Mouse (Mus musculus): ENCODE measurements at regions not wholly inside any gene's neighbourhood (a gene's known extent, or its start where the extent isn't known, plus 50 kb on each side); places are given as distances from the start of the nearest gene placed in this dataset.

- H3K36me3 ChIP-seq (ENCODE audit: control insufficient read depth, insufficient read depth, low read length, poor library complexity, severe bottlenecking): no peaks in the 10 kb centered on the region
- no peaks in the 10 kb centered on the region for H3K9me3 ChIP-seq (ENCODE audit: control insufficient read depth, insufficient read depth, low read depth, low read length)
- H3K27ac ChIP-seq (ENCODE audit: insufficient read depth, low read depth, low read length, poor library complexity, severe bottlenecking): no peak overlapping the region
- DNase-seq (ENCODE audit: low read depth, low spot score): no peak
- in situ Hi-C loops (cut with MboI; ENCODE audit: low sequenced_read_pairs in 2 of 2, unreplicated experiment in 2 of 2): no loop called here
- no peak for TF ChIP-seq ZC3H11A (IDR thresholded peaks at IDR 0.05; ENCODE audit: borderline replicate concordance, low read depth, low read length)
- no peak overlapping the region for H3K9ac ChIP-seq (ENCODE audit: insufficient read depth, low read depth, low read length, poor library complexity, severe bottlenecking)
- H3K4me1 ChIP-seq (ENCODE audit: control insufficient read depth in 2 of 2, insufficient read depth in 2 of 2, low read length in 2 of 2, poor library complexity in 1 of 2): no peaks in the 10 kb centered on the region
- H3K4me3 ChIP-seq (ENCODE audit: insufficient read depth in 1 of 2, low read depth in 1 of 2, low read length in 2 of 2, poor library complexity in 1 of 2, severe bottlenecking in 1 of 2): no peak overlapping the region
These were observed 78.4 kb upstream of the Ccnd1 start for GRCm38 (mm10) chr7:145018149-145018548.

- in situ Hi-C loops (cut with MboI; ENCODE audit: low sequenced_read_pairs in 2 of 2, unreplicated experiment in 2 of 2): no loop called here
- no peak for DNase-seq (ENCODE audit: low read depth, low spot score)
- no peak overlapping the region for H3K27ac ChIP-seq (ENCODE audit: insufficient read depth, low read depth, low read length, poor library complexity, severe bottlenecking)
These were observed 75.8 kb upstream of the Ccnd1 start for GRCm38 (mm10) chr7:145015463-145016085.

GRCm38 (mm10) chr7:145010757-145011156 is 71.0 kb upstream of the Ccnd1 start:
- Histone ChIP-seq H3K36me3 (ENCODE audit: control insufficient read depth, insufficient read depth, low read length, poor library complexity, severe bottlenecking) (no peaks in the 10 kb centered on the region), H3K27ac (ENCODE audit: insufficient read depth, low read depth, low read length, poor library complexity, severe bottlenecking) (no peak overlapping the region), H3K4me3 (ENCODE audit: insufficient read depth in 1 of 2, low read depth in 1 of 2, low read length in 2 of 2, poor library complexity in 1 of 2, severe bottlenecking in 1 of 2) (no peak overlapping the region), H3K9ac (ENCODE audit: insufficient read depth, low read depth, low read length, poor library complexity, severe bottlenecking) (no peak overlapping the region), H3K9me3 (ENCODE audit: control insufficient read depth, insufficient read depth, low read depth, low read length) (no peaks in the 10 kb centered on the region), H3K4me1 (ENCODE audit: control insufficient read depth in 2 of 2, insufficient read depth in 2 of 2, low read length in 2 of 2, poor library complexity in 1 of 2) (peaks cover 0 to 2% of the 10 kb centered on the region in 2 experiments; a peak in 1 of 4 replicates)
- TF ChIP-seq CHD2 (IDR thresholded peaks at IDR 0.05; ENCODE audit: low read depth, low read length) (no peak), HCFC1 (IDR thresholded peaks at IDR 0.05; ENCODE audit: borderline replicate concordance, insufficient read depth, low read length) (no peak), ZC3H11A (IDR thresholded peaks at IDR 0.05; ENCODE audit: borderline replicate concordance, low read depth, low read length) (no peak), ZNF384 (IDR thresholded peaks at IDR 0.05; ENCODE audit: low read depth, low read length) (no peak), MAFK (IDR thresholded peaks at IDR 0.05; ENCODE audit: insufficient read depth, low read depth, low read length) (no peak)
- no peak for DNase-seq (ENCODE audit: low read depth, low spot score)
- in situ Hi-C loops (cut with MboI; ENCODE audit: low sequenced_read_pairs in 2 of 2, unreplicated experiment in 2 of 2): no loop called here

More at GRCm38 (mm10) chr7:145015463-145016085, 75.8 kb upstream of the Ccnd1 start:
- no peak for TF ChIP-seq MAFK (IDR thresholded peaks at IDR 0.05; ENCODE audit: insufficient read depth, low read depth, low read length)
- TF ChIP-seq ZNF384 (IDR thresholded peaks at IDR 0.05; ENCODE audit: low read depth, low read length): no peak
- TF ChIP-seq ZC3H11A (IDR thresholded peaks at IDR 0.05; ENCODE audit: borderline replicate concordance, low read depth, low read length): no peak
- no peak for TF ChIP-seq HCFC1 (IDR thresholded peaks at IDR 0.05; ENCODE audit: borderline replicate concordance, insufficient read depth, low read length)
- no peak for TF ChIP-seq CHD2 (IDR thresholded peaks at IDR 0.05; ENCODE audit: low read depth, low read length)
- Histone ChIP-seq H3K4me1 (ENCODE audit: control insufficient read depth in 2 of 2, insufficient read depth in 2 of 2, low read length in 2 of 2, poor library complexity in 1 of 2) (no peaks in the 10 kb centered on the region), H3K9ac (ENCODE audit: insufficient read depth, low read depth, low read length, poor library complexity, severe bottlenecking) (no peak overlapping the region), H3K4me3 (ENCODE audit: insufficient read depth in 1 of 2, low read depth in 1 of 2, low read length in 2 of 2, poor library complexity in 1 of 2, severe bottlenecking in 1 of 2) (no peak overlapping the region), H3K9me3 (ENCODE audit: control insufficient read depth, insufficient read depth, low read depth, low read length) (no peaks in the 10 kb centered on the region), H3K36me3 (ENCODE audit: control insufficient read depth, insufficient read depth, low read length, poor library complexity, severe bottlenecking) (no peaks in the 10 kb centered on the region)

- Histone ChIP-seq H3K4me3 (ENCODE audit: insufficient read depth in 1 of 2, low read depth in 1 of 2, low read length in 2 of 2, poor library complexity in 1 of 2, severe bottlenecking in 1 of 2) (no peak overlapping the region), H3K9ac (ENCODE audit: insufficient read depth, low read depth, low read length, poor library complexity, severe bottlenecking) (no peak overlapping the region), H3K27ac (ENCODE audit: insufficient read depth, low read depth, low read length, poor library complexity, severe bottlenecking) (no peak overlapping the region), H3K9me3 (ENCODE audit: control insufficient read depth, insufficient read depth, low read depth, low read length) (no peaks in the 10 kb centered on the region), H3K4me1 (ENCODE audit: control insufficient read depth in 2 of 2, insufficient read depth in 2 of 2, low read length in 2 of 2, poor library complexity in 1 of 2) (peaks cover 0 to 2% of the 10 kb centered on the region in 2 experiments; a peak in 1 of 4 replicates), H3K36me3 (ENCODE audit: control insufficient read depth, insufficient read depth, low read length, poor library complexity, severe bottlenecking) (no peaks in the 10 kb centered on the region)
- TF ChIP-seq MAFK (IDR thresholded peaks at IDR 0.05; ENCODE audit: insufficient read depth, low read depth, low read length) (no peak), ZC3H11A (IDR thresholded peaks at IDR 0.05; ENCODE audit: borderline replicate concordance, low read depth, low read length) (no peak), CHD2 (IDR thresholded peaks at IDR 0.05; ENCODE audit: low read depth, low read length) (no peak), ZNF384 (IDR thresholded peaks at IDR 0.05; ENCODE audit: low read depth, low read length) (no peak), HCFC1 (IDR thresholded peaks at IDR 0.05; ENCODE audit: borderline replicate concordance, insufficient read depth, low read length) (no peak)
- DNase-seq (ENCODE audit: low read depth, low spot score): no peak
- in situ Hi-C loops (cut with MboI; ENCODE audit: low sequenced_read_pairs in 2 of 2, unreplicated experiment in 2 of 2): no loop called here
These were observed 70.3 kb upstream of the Ccnd1 start for GRCm38 (mm10) chr7:145010004-145010403.
